Mouse (Mus musculus): ENCODE measurements around the gene Fcgr1. TPM values are rescaled to one million over a fixed set of nuclear protein-coding genes. Genes with fewer than 3 reads are reported as not detected.

Gene Fcgr1
- total and polyA plus RNA-seq, 2 experiments from 2014 or later = 2.4 to 2.6 TPM

DNA sequence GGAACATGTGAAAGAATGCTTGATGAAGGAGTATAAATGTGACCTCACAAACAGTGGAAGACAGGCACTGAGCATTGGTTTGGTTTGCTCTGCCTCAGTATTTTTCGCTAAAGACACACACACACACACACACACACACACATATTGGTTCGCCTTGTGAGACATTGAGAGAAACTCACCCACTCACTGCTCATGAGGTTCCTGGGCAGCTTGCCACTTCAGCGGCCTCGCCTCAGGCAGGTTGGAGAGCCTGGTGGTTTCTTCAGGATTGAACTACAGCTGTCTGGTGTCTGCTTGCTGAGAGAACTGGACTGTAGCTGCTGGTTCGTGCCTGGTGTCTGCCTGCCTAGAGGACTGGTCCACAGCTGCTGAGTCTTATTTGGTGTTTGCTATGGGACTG lies 33.5 kb downstream of the Fcgr1 start:
- DNase-seq (ENCODE audit: low spot score) = no peak
- no peak overlapping the region for H3K4me2 ChIP-seq (ENCODE audit: low read depth, low read length)
- TF ChIP-seq CTCF (IDR thresholded peaks at IDR 0.05; ENCODE audit: low read depth) = no peak
- H3K4me3 ChIP-seq (ENCODE audit: low read length) = no peak overlapping the region
- H3K9ac ChIP-seq (replicated peaks; ENCODE audit: low read length) = no peak overlapping the region
- 91% methylated on average over 5 of the region's 5 CpGs for WGBS
- H3K9me3 ChIP-seq (ENCODE audit: low read length) = no peaks in the 10 kb centered on the region
- no peaks in the 10 kb centered on the region for H3K27me3 ChIP-seq (ENCODE audit: insufficient read depth, low read length)
- peaks cover 17% of the 10 kb centered on the region; the same call in 1 of the 2 replicates for H3K4me1 ChIP-seq (ENCODE audit: insufficient read depth, low read length)
- no peak for ATAC-seq
- H3K27ac ChIP-seq = no peak overlapping the region
- no peaks in the 10 kb centered on the region for H3K36me3 ChIP-seq (ENCODE audit: insufficient read depth, low read length)

GRCm38 (mm10) chr3:96257190-96257589 lies 36.6 kb downstream of the Fcgr1 start:
- DNase-seq (ENCODE audit: low spot score) = no peak
- WGBS = 82% methylated on average over 3 of the region's 3 CpGs

GRCm38 (mm10) chr3:96255926-96256593 lies 37.7 kb downstream of the Fcgr1 start:
- WGBS = 82% methylated on average over 5 of the region's 5 CpGs
- no peak for TF ChIP-seq CTCF (IDR thresholded peaks at IDR 0.05; ENCODE audit: low read depth)

More at GRCm38 (mm10) chr3:96257190-96257589, 36.6 kb downstream of the Fcgr1 start:
- H3K4me2 ChIP-seq (ENCODE audit: low read depth, low read length) = no peak overlapping the region
- no peaks in the 10 kb centered on the region for H3K9me3 ChIP-seq (ENCODE audit: low read length)
- H3K9ac ChIP-seq (replicated peaks; ENCODE audit: low read length) = no peak overlapping the region
- no peak for TF ChIP-seq CTCF (IDR thresholded peaks at IDR 0.05; ENCODE audit: low read depth)
- no peak overlapping the region for H3K27ac ChIP-seq
- no peaks in the 10 kb centered on the region for H3K36me3 ChIP-seq (ENCODE audit: insufficient read depth, low read length)
- H3K4me3 ChIP-seq (ENCODE audit: low read length) = no peak overlapping the region
- no peak for ATAC-seq
- H3K27me3 ChIP-seq (ENCODE audit: insufficient read depth, low read length) = no peaks in the 10 kb centered on the region
- H3K4me1 ChIP-seq (ENCODE audit: insufficient read depth, low read length) = peaks cover 6% of the 10 kb centered on the region; the same call in 1 of the 2 replicates

DNA sequence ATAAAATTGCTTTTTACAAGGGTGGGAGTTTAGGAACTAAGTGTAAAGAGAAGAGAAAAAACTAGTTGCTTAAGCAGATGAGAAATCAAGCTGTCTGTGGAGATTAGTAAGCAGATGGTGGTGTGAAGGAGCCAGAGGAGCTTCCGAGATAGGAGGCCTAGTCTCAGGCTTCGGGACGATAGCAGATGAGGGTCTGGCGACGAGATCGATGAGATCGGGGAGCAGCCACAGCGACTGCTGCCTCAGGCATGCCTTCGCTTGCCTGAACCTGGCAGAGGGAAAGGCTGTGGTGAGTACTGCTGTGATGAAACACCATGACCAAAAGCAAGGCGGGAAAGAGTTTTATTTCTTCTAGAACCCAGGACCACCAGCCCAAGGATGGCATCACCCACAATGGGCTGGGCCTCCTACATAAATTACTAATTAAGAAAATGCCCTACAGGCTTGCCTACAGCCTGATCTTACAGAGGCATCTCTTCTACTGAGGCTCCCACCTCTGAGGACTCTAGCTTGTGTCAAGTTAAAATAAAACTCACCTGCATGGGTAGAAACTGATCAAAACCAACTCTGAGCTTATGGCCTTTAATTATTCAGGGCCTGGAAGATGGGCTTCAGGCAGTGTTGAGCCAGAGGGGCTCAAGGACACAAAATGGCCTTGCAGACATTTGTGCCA lies 39.0 kb downstream of the Fcgr1 start:
- TF ChIP-seq CTCF (IDR thresholded peaks at IDR 0.05; ENCODE audit: low read depth) = no peak
- WGBS = 43% methylated on average over 10 of the region's 10 CpGs
- H3K27ac ChIP-seq = no peak overlapping the region

More at GRCm38 (mm10) chr3:96255926-96256593, 37.7 kb downstream of the Fcgr1 start:
- Histone ChIP-seq H3K4me1 (ENCODE audit: insufficient read depth, low read length) (no peaks in the 10 kb centered on the region), H3K27me3 (ENCODE audit: insufficient read depth, low read length) (no peaks in the 10 kb centered on the region), H3K9me3 (ENCODE audit: low read length) (no peaks in the 10 kb centered on the region), H3K9ac (replicated peaks; ENCODE audit: low read length) (no peak overlapping the region), H3K27ac (no peak overlapping the region), H3K4me2 (ENCODE audit: low read depth, low read length) (no peak overlapping the region), H3K36me3 (ENCODE audit: insufficient read depth, low read length) (no peaks in the 10 kb centered on the region), H3K4me3 (ENCODE audit: low read length) (no peak overlapping the region)
- DNase-seq (ENCODE audit: low spot score) (no peak), ATAC-seq (no peak)

DNA sequence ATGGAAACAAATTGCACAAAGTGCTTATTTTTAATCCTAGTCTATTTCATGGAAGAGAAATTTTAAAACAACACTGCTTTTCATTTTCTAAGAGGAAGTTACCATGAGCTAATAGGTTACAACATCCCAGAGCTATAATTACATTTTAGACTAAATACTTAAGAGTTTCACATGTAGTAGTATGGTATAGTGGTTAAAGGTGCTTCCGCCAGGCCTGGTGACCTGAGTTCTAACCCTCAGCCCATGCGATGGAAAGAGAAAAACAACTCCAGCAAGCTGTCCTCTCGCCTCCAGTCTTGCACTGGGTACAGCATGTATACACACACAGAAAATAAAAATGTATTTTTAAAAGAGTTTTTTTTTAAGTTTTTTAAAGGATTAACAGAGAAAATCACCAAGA lies 42.0 kb downstream of the Fcgr1 start:
- Histone ChIP-seq H3K4me1 (ENCODE audit: insufficient read depth, low read length) (no peaks in the 10 kb centered on the region), H3K27ac (no peak overlapping the region), H3K36me3 (ENCODE audit: insufficient read depth, low read length) (no peaks in the 10 kb centered on the region), H3K9me3 (ENCODE audit: low read length) (no peaks in the 10 kb centered on the region), H3K9ac (replicated peaks; ENCODE audit: low read length) (no peak overlapping the region), H3K4me2 (ENCODE audit: low read depth, low read length) (no peak overlapping the region), H3K4me3 (ENCODE audit: low read length) (no peak overlapping the region), H3K27me3 (ENCODE audit: insufficient read depth, low read length) (no peaks in the 10 kb centered on the region)
- DNase-seq (ENCODE audit: low spot score) = no peak
- no peak for ATAC-seq
- TF ChIP-seq CTCF (IDR thresholded peaks at IDR 0.05; ENCODE audit: low read depth) = no peak
- WGBS = 96% methylated on average over 3 of the region's 3 CpGs

More for the DNA sequence above, 39.0 kb downstream of the Fcgr1 start:
- Histone ChIP-seq H3K27me3 (ENCODE audit: insufficient read depth, low read length) (no peaks in the 10 kb centered on the region), H3K9me3 (ENCODE audit: low read length) (no peaks in the 10 kb centered on the region), H3K4me1 (ENCODE audit: insufficient read depth, low read length) (no peaks in the 10 kb centered on the region), H3K36me3 (ENCODE audit: insufficient read depth, low read length) (no peaks in the 10 kb centered on the region), H3K4me2 (ENCODE audit: low read depth, low read length) (no peak overlapping the region), H3K9ac (replicated peaks; ENCODE audit: low read length) (no peak overlapping the region), H3K4me3 (ENCODE audit: low read length) (no peak overlapping the region)
- DNase-seq (ENCODE audit: low spot score) (peak; percentile 64), ATAC-seq (peak; percentile 70)

DNA sequence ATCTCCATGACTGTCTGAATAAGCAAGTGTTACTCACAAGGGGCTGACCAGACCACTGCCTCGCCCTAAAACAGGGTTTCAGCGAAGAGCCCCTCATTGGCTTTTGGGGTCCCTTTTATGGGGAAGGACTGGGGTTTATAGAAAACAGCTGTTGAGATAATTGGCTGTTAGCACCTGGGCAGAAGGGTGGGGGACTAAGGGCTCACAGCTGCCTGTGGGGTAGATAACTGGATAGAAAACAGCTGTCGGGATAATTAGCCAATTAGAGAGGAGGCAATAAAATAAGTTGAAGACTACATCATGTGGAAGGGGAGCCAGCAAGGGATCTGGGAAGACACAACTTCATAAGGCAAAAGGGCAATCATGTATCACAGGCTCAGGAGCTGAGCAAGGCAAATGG lies 42.9 kb downstream of the Fcgr1 start:
- Histone ChIP-seq H3K9ac (replicated peaks; ENCODE audit: low read length) (no peak overlapping the region), H3K4me3 (ENCODE audit: low read length) (no peak overlapping the region), H3K4me1 (ENCODE audit: insufficient read depth, low read length) (no peaks in the 10 kb centered on the region), H3K4me2 (ENCODE audit: low read depth, low read length) (no peak overlapping the region), H3K27ac (no peak overlapping the region), H3K27me3 (ENCODE audit: insufficient read depth, low read length) (no peaks in the 10 kb centered on the region), H3K36me3 (ENCODE audit: insufficient read depth, low read length) (no peaks in the 10 kb centered on the region), H3K9me3 (ENCODE audit: low read length) (no peaks in the 10 kb centered on the region)
- ATAC-seq (no peak), DNase-seq (ENCODE audit: low spot score) (no peak)
- WGBS = 83% methylated on average over 3 of the region's 3 CpGs
- TF ChIP-seq CTCF (IDR thresholded peaks at IDR 0.05; ENCODE audit: low read depth) = no peak

- no peaks in the 10 kb centered on the region for H3K36me3 ChIP-seq (ENCODE audit: insufficient read depth, low read length)
- H3K9me3 ChIP-seq (ENCODE audit: low read length) = no peaks in the 10 kb centered on the region
- no peak overlapping the region for H3K27ac ChIP-seq
- no peaks in the 10 kb centered on the region for H3K4me1 ChIP-seq (ENCODE audit: insufficient read depth, low read length)
- H3K4me2 ChIP-seq (ENCODE audit: low read depth, low read length) = peak overlapping the region; percentile 51; the same call in 1 of the 2 replicates
- 54% methylated on average over 4 of the region's 4 CpGs for WGBS
- no peak overlapping the region for H3K9ac ChIP-seq (replicated peaks; ENCODE audit: low read length)
- DNase-seq (ENCODE audit: low spot score) = no peak
- no peaks in the 10 kb centered on the region for H3K27me3 ChIP-seq (ENCODE audit: insufficient read depth, low read length)
- no peak for TF ChIP-seq CTCF (IDR thresholded peaks at IDR 0.05; ENCODE audit: low read depth)
- ATAC-seq = no peak
- no peak overlapping the region for H3K4me3 ChIP-seq (ENCODE audit: low read length)
Measured at GRCm38 (mm10) chr3:96249034-96249345, 44.8 kb downstream of the Fcgr1 start.
